Mouse (Mus musculus): ENCODE results near the gene Olfr744. TPM values are rescaled to one million over a fixed set of nuclear protein-coding genes. Genes with fewer than 3 reads are reported as not detected.
"Not testable (repeated sequence)": the region's sequence is repeated elsewhere in the genome, so short reads cannot be mapped to it uniquely, and the experiment has no call there.

Gene Olfr744
- not detected in 2 replicates for polyA plus RNA-seq (2011; ENCODE audit: insufficient read length, low read depth, missing spikeins)

DNA sequence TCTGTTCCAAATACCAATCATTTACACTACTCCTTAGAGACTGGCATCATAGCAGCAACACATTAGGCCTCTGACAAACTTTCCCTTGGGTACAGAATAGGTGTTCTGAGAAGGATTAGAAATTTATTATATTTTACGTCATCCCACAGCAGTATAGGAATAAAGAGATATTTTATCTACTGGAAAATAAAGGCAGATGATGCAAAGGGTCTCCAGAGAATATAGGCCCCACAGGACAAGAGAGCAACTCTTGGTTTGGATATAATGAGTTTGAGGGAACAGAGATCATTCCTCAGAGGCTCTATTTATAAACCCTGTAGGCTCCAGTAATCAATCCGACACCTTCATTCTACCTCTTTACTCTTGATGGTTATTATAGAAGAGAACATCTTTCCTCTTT is at the start of gene Olfr744:
TSS of gene Olfr744 (plus strand) at position 301 of the 400 bp plus-strand sequence.
- H3K27ac ChIP-seq (ENCODE audit: insufficient read depth, low read length) = no peak within 1 kb of the TSS
- no peak within 1 kb of the TSS for H3K4me3 ChIP-seq (ENCODE audit: insufficient read depth, low read length)
- TF ChIP-seq POLR2A (IDR thresholded peaks at IDR 0.05; ENCODE audit: low read depth, low read length) = no peak
- TF ChIP-seq CTCF (IDR thresholded peaks at IDR 0.05; ENCODE audit: borderline replicate concordance, insufficient read depth, low read length) = no peak
- no peaks in the 10 kb centered on the region for H3K4me1 ChIP-seq (ENCODE audit: control insufficient read depth, insufficient read depth, low read length)

- H3K27ac ChIP-seq (ENCODE audit: insufficient read depth, low read length); H3K4me1 ChIP-seq (ENCODE audit: control insufficient read depth, insufficient read depth, low read length); H3K4me3 ChIP-seq (ENCODE audit: insufficient read depth, low read length): not testable (repeated sequence)
These were observed 41.6 kb upstream of the Olfr744 start for GRCm38 (mm10) chr14:50573056-50573455.

DNA sequence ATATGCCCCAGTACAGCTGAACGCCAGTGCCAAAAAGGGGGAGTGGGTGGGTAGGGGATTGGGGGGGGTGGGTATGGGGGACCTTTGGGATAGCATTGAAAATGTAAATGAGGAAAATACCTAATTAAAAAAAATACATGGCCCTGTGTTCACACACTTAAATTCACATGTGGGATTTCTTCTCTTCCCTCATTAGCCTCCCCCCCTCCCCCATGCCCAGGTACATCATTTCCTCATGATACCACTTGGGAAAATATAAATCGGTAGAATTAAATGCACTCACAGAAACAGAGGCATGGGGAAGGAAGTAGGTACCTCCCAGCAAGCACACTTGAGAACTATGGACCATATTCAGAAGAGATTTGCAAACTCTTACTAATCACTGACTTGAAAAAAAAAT is 24.4 kb downstream of the Olfr744 start, which contains the start of gene Olfr745:
TSS of gene Olfr745 (plus strand) at position 301 of the 400 bp plus-strand sequence.
- TF ChIP-seq CTCF (IDR thresholded peaks at IDR 0.05; ENCODE audit: borderline replicate concordance, insufficient read depth, low read length) (no peak), POLR2A (IDR thresholded peaks at IDR 0.05; ENCODE audit: low read depth, low read length) (no peak)
- Histone ChIP-seq H3K4me1 (ENCODE audit: control insufficient read depth, insufficient read depth, low read length) (no peaks in the 10 kb centered on the region), H3K4me3 (ENCODE audit: insufficient read depth, low read length) (no peak within 1 kb of the TSS), H3K27ac (ENCODE audit: insufficient read depth, low read length) (no peak within 1 kb of the TSS)

GRCm38 (mm10) chr14:50646783-50647182 is 32.1 kb downstream of the Olfr744 start, which contains the start of gene Olfr746:
TSS of gene Olfr746 (plus strand) at chr14:50647083.
- Histone ChIP-seq H3K4me1 (ENCODE audit: control insufficient read depth, insufficient read depth, low read length) (no peaks in the 10 kb centered on the region), H3K4me3 (ENCODE audit: insufficient read depth, low read length) (no peak within 1 kb of the TSS), H3K27ac (ENCODE audit: insufficient read depth, low read length) (no peak within 1 kb of the TSS)
- TF ChIP-seq POLR2A (IDR thresholded peaks at IDR 0.05; ENCODE audit: low read depth, low read length) (no peak), CTCF (IDR thresholded peaks at IDR 0.05; ENCODE audit: borderline replicate concordance, insufficient read depth, low read length) (no peak)

Other genes starting within 250 kb of the Olfr744 start
- not detected in 2 replicates for gene Olfr736, start 233.7 kb upstream of the Olfr744 start, polyA plus RNA-seq (2011; ENCODE audit: insufficient read length, low read depth, missing spikeins)
- gene Olfr738, start 207.3 kb upstream of the Olfr744 start, polyA plus RNA-seq (2011; ENCODE audit: insufficient read length, low read depth, missing spikeins) = not detected in 2 replicates
- not detected in 2 replicates for gene Olfr739, start 196.3 kb upstream of the Olfr744 start, polyA plus RNA-seq (2011; ENCODE audit: insufficient read length, low read depth, missing spikeins)
- gene Olfr740, start 169.3 kb upstream of the Olfr744 start, polyA plus RNA-seq (2011; ENCODE audit: insufficient read length, low read depth, missing spikeins) = not detected in 2 replicates
- not detected in 2 replicates for gene Olfr741, start 142.1 kb upstream of the Olfr744 start, polyA plus RNA-seq (2011; ENCODE audit: insufficient read length, low read depth, missing spikeins)
- not detected in 2 replicates for gene Olfr742, start 111.3 kb upstream of the Olfr744 start, polyA plus RNA-seq (2011; ENCODE audit: insufficient read length, low read depth, missing spikeins)
- gene Olfr743, start 93.0 kb upstream of the Olfr744 start, polyA plus RNA-seq (2011; ENCODE audit: insufficient read length, low read depth, missing spikeins) = not detected in 2 replicates
- not detected in 2 replicates for gene Olfr745, start 24.5 kb downstream of the Olfr744 start, polyA plus RNA-seq (2011; ENCODE audit: insufficient read length, low read depth, missing spikeins)
- gene Olfr746, start 32.2 kb downstream of the Olfr744 start, polyA plus RNA-seq (2011; ENCODE audit: insufficient read length, low read depth, missing spikeins) = not detected in 2 replicates
- gene Olfr747, start 78.3 kb downstream of the Olfr744 start, polyA plus RNA-seq (2011; ENCODE audit: insufficient read length, low read depth, missing spikeins) = not detected in 2 replicates
- not detected in 2 replicates for gene Olfr748, start 92.5 kb downstream of the Olfr744 start, polyA plus RNA-seq (2011; ENCODE audit: insufficient read length, low read depth, missing spikeins)
- gene Olfr749, start 130.2 kb downstream of the Olfr744 start, polyA plus RNA-seq (2011; ENCODE audit: insufficient read length, low read depth, missing spikeins) = not detected in 2 replicates
- gene Ttc5, start 170.6 kb downstream of the Olfr744 start, polyA plus RNA-seq (2011; ENCODE audit: insufficient read length, low read depth, missing spikeins) = 30.4 and 30.5 TPM in 2 replicates
- not detected in 2 replicates for gene Ccnb1ip1, start 192.9 kb downstream of the Olfr744 start, polyA plus RNA-seq (2011; ENCODE audit: insufficient read length, low read depth, missing spikeins)
- gene Parp2, start 193.0 kb downstream of the Olfr744 start, polyA plus RNA-seq (2011; ENCODE audit: insufficient read length, low read depth, missing spikeins) = 31.2 and 43.4 TPM in 2 replicates

Data from embryonic fibroblast, embryonic 13.5 days (primary cell).